Mouse (Mus musculus): ENCODE results near the gene Dip2c.

Gene Dip2c

GRCm38 (mm10) chr13:9562921-9563320 lies 286.6 kb downstream of the Dip2c start:
- DNase-seq = peak; percentile 41

GRCm38 (mm10) chr13:9568852-9569251 lies 292.5 kb downstream of the Dip2c start:
- DNase-seq = no peak

GRCm38 (mm10) chr13:9576686-9577085 lies 300.4 kb downstream of the Dip2c start:
- DNase-seq = no peak

GRCm38 (mm10) chr13:9578456-9578855 lies 302.1 kb downstream of the Dip2c start:
- no peak for DNase-seq

GRCm38 (mm10) chr13:9581821-9582220 lies 305.5 kb downstream of the Dip2c start:
- no peak for DNase-seq

- no peak for DNase-seq
Measured at GRCm38 (mm10) chr13:9583579-9583978, 307.3 kb downstream of the Dip2c start.

GRCm38 (mm10) chr13:9599334-9600096 lies 323.2 kb downstream of the Dip2c start:
- DNase-seq = no peak

GRCm38 (mm10) chr13:9601350-9601749 lies 325.0 kb downstream of the Dip2c start:
- no peak for DNase-seq

- no peak for DNase-seq
Measured at GRCm38 (mm10) chr13:9611229-9611628, 334.9 kb downstream of the Dip2c start.

- no peak for DNase-seq
Measured at GRCm38 (mm10) chr13:9632684-9633083, 356.4 kb downstream of the Dip2c start.

GRCm38 (mm10) chr13:9635951-9636350 lies 359.6 kb downstream of the Dip2c start:
- no peak for DNase-seq

GRCm38 (mm10) chr13:9636505-9636904 lies 360.2 kb downstream of the Dip2c start:
- peak; percentile 61 for DNase-seq

GRCm38 (mm10) chr13:9637949-9638348 lies 361.6 kb downstream of the Dip2c start:
- no peak for DNase-seq

GRCm38 (mm10) chr13:9648716-9649115 lies 372.4 kb downstream of the Dip2c start:
- DNase-seq = no peak

- no peak for DNase-seq
Measured at GRCm38 (mm10) chr13:9649894-9650293, 373.6 kb downstream of the Dip2c start.

- no peak for DNase-seq
Measured at GRCm38 (mm10) chr13:9650580-9650979, 374.3 kb downstream of the Dip2c start.

GRCm38 (mm10) chr13:9653018-9653417 lies 376.7 kb downstream of the Dip2c start:
- DNase-seq = no peak

GRCm38 (mm10) chr13:9656613-9657012 lies 380.3 kb downstream of the Dip2c start:
- DNase-seq = no peak

- DNase-seq = peak; percentile 11
Measured at GRCm38 (mm10) chr13:9660711-9661110, 384.4 kb downstream of the Dip2c start.

- no peak for DNase-seq
Measured at GRCm38 (mm10) chr13:9663593-9663992, 387.3 kb downstream of the Dip2c start.

- DNase-seq = no peak
Measured at GRCm38 (mm10) chr13:9667954-9668496, 391.7 kb downstream of the Dip2c start.

- DNase-seq = no peak
Measured at GRCm38 (mm10) chr13:9669246-9669645, 392.9 kb downstream of the Dip2c start.

- no peak for DNase-seq
Measured at GRCm38 (mm10) chr13:9674126-9674525, 397.8 kb downstream of the Dip2c start.

GRCm38 (mm10) chr13:9681492-9681891 lies 405.2 kb downstream of the Dip2c start:
- no peak for DNase-seq

- DNase-seq = no peak
Measured at GRCm38 (mm10) chr13:9683280-9683679, 407.0 kb downstream of the Dip2c start.

All from embryo, embryonic 11 days (tissue).